Mouse (Mus musculus) intestine, embryonic 14.5 days (tissue): ENCODE measurements around the gene S1pr4. TPM values are rescaled to one million over a fixed set of nuclear protein-coding genes. Genes with fewer than 3 reads are reported as not detected.

Source experiments
- ATAC-seq: fragments of 200-750 bp; cut with Nextera tagmentation; replicated peaks from 2 replicates; pipeline ENCODE4 v1.8.0; 2017; ENCODE audit warnings: low read depth, moderate number of reproducible peaks, moderate TSS enrichment, moderate library complexity; ENCODE audit not compliant: low FRiP score, low TSS enrichment
- DNase-seq: peaks from one replicate; pipeline ENCODE4 v3.0.0-alpha.2; 2018; ENCODE audit warnings: low spot score
- H3K27ac ChIP-seq: fragments of 300-500 bp; sonication (generic); 2 replicates; pipeline ENCODE4 v1.5.1; 2014; ENCODE audit warnings: low read depth, mild to moderate bottlenecking, control low read depth
- H3K27me3 ChIP-seq: fragments of 300-500 bp; sonication (generic); replicated peaks from 2 replicates; pipeline ENCODE4 v1.6.1; 2014; ENCODE audit warnings: low read length, control low read depth; ENCODE audit not compliant: control insufficient read depth, insufficient read depth
- H3K36me3 ChIP-seq: fragments of 300-500 bp; sonication (generic); 2 replicates; pipeline ENCODE4 v1.6.1; 2014; ENCODE audit warnings: low read length, control low read depth; ENCODE audit not compliant: control insufficient read depth, insufficient read depth
- H3K4me1 ChIP-seq: fragments of 300-500 bp; sonication (generic); replicated peaks from 2 replicates; pipeline ENCODE4 v1.6.1; 2014; ENCODE audit warnings: low read length, control low read depth, mixed read lengths; ENCODE audit not compliant: control insufficient read depth, insufficient read depth
- H3K4me2 ChIP-seq: fragments of 300-500 bp; sonication (generic); 2 replicates; pipeline ENCODE4 v1.6.1; 2014; ENCODE audit warnings: low read length
- H3K4me3 ChIP-seq: fragments of 300-500 bp; sonication (generic); 2 replicates; pipeline ENCODE4 v1.5.1; 2014; ENCODE audit warnings: low read depth, low read length, control low read depth, mixed read lengths
- H3K9ac ChIP-seq: fragments of 300-500 bp; sonication (generic); 2 replicates; pipeline ENCODE4 v1.6.1; 2014; ENCODE audit warnings: mild to moderate bottlenecking, low read length
- H3K9me3 ChIP-seq: fragments of 300-500 bp; sonication (generic); 2 replicates; pipeline ENCODE4 v1.6.1; 2016; ENCODE audit warnings: low read length, control low read depth; ENCODE audit not compliant: control insufficient read depth
- WGBS: fragments of 180-500 bp; shearing (Covaris S2); extraction: QIAGEN DNeasy Blood & Tissue Kit; methylation state at CpG from one replicate; pipeline ENCODE4 v1.1.7; 2014; 5-methylcytosine and 5-hydroxymethylcytosine counted together
- polyA plus RNA-seq: library from polyadenylated mRNA; unstranded; fragments of >200 nt; fragmentation: Nextera tagmentation; extraction: Ambion mirVana; gene quantifications from 2 replicates; pipeline ENCODE4 v1.2.1, GENCODE M21; 2014

The S1pr4 gene
- polyA plus RNA-seq, 1 experiment from 2014 or later, result 0.53 TPM

GRCm38 (mm10) chr10:81498316-81499249, 1.3 kb downstream of the S1pr4 start:
- H3K27me3 ChIP-seq, result 0 out of 2 replicates have a peak, but pooled peaks cover 4% of the 10 kb centered on the region
- H3K9me3 ChIP-seq, result no peaks in the 10 kb centered on the region
- ATAC-seq (no peak), DNase-seq (no peak)
- WGBS, result 85% methylated on average over 38 of the region's 38 CpGs
- H3K4me3 ChIP-seq, result no peak overlapping the region
- H3K27ac ChIP-seq, result no peak overlapping the region
- no peak overlapping the region for H3K9ac ChIP-seq
- no peak overlapping the region for H3K4me2 ChIP-seq
- H3K36me3 ChIP-seq, result no peaks in the 10 kb centered on the region
- H3K4me1 ChIP-seq, result peaks cover 18% of the 10 kb centered on the region

DNA sequence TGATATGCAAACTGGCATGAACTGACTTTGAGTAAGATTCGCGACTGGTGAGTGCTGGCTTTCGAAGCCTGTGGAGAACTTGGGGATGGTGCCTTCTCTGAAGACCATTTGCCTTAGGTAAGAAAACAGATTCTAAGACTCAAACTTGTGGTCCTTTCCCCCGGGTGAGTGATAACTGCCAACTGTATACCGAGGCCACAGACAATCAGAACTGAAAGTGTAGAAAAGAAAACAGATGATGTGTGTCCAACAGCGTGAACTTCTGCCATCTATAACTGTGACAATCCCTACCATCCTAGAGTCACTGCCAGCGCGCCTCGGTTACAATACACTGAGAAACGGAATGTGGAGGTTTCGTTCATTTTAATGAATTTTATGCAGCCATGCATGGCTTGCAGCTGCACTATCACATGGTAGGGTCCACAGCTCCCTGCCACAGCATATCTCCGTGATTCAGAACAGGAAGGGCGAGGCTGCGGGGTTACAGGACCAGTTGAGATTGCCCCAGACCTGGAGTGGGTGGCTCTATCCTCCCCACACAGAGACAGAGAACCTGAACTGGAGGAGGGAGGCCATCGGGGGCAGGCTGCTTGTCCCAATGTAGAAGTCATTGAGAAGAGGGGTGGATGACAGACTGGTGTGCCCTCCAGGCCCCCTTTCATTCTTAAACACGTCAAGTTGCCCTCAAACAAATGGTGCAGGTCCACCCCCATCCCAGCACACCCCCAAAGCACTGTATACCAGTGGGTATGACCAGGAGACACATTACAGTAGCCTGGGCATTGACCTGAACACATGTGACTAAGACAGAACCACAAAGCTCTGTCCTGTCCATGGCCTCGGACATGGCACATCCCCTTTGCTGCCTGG, 2.3 kb downstream of the S1pr4 start:
- ATAC-seq (no peak), DNase-seq (no peak)
- peak overlapping the region; percentile 55 for H3K4me2 ChIP-seq
- H3K4me3 ChIP-seq, result no peak overlapping the region
- no peaks in the 10 kb centered on the region for H3K27me3 ChIP-seq
- peaks cover 6% of the 10 kb centered on the region for H3K36me3 ChIP-seq
- H3K9ac ChIP-seq, result no peak overlapping the region
- 85% methylated on average over 17 of the region's 17 CpGs for WGBS
- H3K9me3 ChIP-seq, result no peaks in the 10 kb centered on the region
- peaks cover 18% of the 10 kb centered on the region for H3K4me1 ChIP-seq
- H3K27ac ChIP-seq, result no peak overlapping the region

DNA sequence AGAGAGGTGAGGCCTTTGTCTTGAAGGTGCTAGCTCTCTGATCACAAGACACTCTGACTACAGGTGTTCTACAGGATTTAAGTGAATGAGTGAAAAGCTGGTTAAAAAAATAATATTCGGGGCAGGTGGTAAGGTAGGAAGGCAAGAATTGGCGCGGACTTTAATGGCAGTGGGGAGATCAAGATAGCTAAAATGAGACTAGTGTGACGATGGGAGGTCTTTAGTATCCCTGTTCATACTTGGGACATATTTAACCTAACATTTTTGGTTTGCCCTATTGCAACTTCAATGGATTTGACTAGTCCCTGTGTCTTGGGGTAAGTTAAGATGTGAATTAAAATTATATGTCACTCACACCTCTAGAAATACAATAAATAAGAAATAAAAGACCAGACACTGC, 3.0 kb downstream of the S1pr4 start:
- Histone ChIP-seq H3K36me3 (peaks cover 13% of the 10 kb centered on the region), H3K9me3 (no peaks in the 10 kb centered on the region), H3K9ac (peak overlapping the region; percentile 82), H3K27ac (no peak overlapping the region), H3K4me1 (peaks cover 18% of the 10 kb centered on the region), H3K27me3 (no peaks in the 10 kb centered on the region), H3K4me3 (peak overlapping the region; percentile 80), H3K4me2 (peak overlapping the region; percentile 55)
- no peak; the same call in 1 of the 2 replicates for ATAC-seq
- no peak for DNase-seq
- WGBS, result 38% methylated on average over 4 of the region's 4 CpGs

GRCm38 (mm10) chr10:81496264-81496901, 3.5 kb downstream of the S1pr4 start, which contains the start of gene Ncln:
Gene Ncln, minus strand, starts transcription at chr10:81496392.
- H3K9ac ChIP-seq, result peak within 1 kb of the TSS; percentile 82
- peak; percentile 99 for DNase-seq
- H3K36me3 ChIP-seq, result peaks cover 19% of the 10 kb centered on the region
- H3K27ac ChIP-seq, result peak within 1 kb of the TSS; percentile 39; the same call in 1 of the 2 replicates
- under 1% methylated on average over 45 of the region's 45 CpGs for WGBS
- no peaks in the 10 kb centered on the region for H3K9me3 ChIP-seq
- H3K4me3 ChIP-seq, result peak within 1 kb of the TSS; percentile 80
- peak; percentile 95 for ATAC-seq
- H3K27me3 ChIP-seq, result no peaks in the 10 kb centered on the region
- H3K4me2 ChIP-seq, result peak within 1 kb of the TSS; percentile 97
- H3K4me1 ChIP-seq, result peaks cover 18% of the 10 kb centered on the region

GRCm38 (mm10) chr10:81495616-81496263, 4.2 kb downstream of the S1pr4 start:
- H3K4me2 ChIP-seq, result peak overlapping the region; percentile 97
- H3K27me3 ChIP-seq, result no peaks in the 10 kb centered on the region
- peaks cover 18% of the 10 kb centered on the region for H3K4me1 ChIP-seq
- peak overlapping the region; percentile 82 for H3K9ac ChIP-seq
- peak; percentile 44 for ATAC-seq
- H3K36me3 ChIP-seq, result peaks cover 25% of the 10 kb centered on the region
- H3K4me3 ChIP-seq, result peak overlapping the region; percentile 80
- no peak for DNase-seq
- no peaks in the 10 kb centered on the region for H3K9me3 ChIP-seq
- no peak overlapping the region for H3K27ac ChIP-seq
- WGBS, result 2% methylated on average over 40 of the region's 41 CpGs

GRCm38 (mm10) chr10:81495151-81495550, 4.8 kb downstream of the S1pr4 start:
- Histone ChIP-seq H3K27me3 (no peaks in the 10 kb centered on the region), H3K9ac (peak overlapping the region; percentile 82), H3K36me3 (peaks cover 31% of the 10 kb centered on the region), H3K4me2 (peak overlapping the region; percentile 97), H3K9me3 (no peaks in the 10 kb centered on the region), H3K27ac (no peak overlapping the region), H3K4me1 (peaks cover 18% of the 10 kb centered on the region), H3K4me3 (peak overlapping the region; percentile 80)
- ATAC-seq, result no peak
- no peak for DNase-seq
- 74% methylated on average over 6 of the region's 6 CpGs for WGBS

DNA sequence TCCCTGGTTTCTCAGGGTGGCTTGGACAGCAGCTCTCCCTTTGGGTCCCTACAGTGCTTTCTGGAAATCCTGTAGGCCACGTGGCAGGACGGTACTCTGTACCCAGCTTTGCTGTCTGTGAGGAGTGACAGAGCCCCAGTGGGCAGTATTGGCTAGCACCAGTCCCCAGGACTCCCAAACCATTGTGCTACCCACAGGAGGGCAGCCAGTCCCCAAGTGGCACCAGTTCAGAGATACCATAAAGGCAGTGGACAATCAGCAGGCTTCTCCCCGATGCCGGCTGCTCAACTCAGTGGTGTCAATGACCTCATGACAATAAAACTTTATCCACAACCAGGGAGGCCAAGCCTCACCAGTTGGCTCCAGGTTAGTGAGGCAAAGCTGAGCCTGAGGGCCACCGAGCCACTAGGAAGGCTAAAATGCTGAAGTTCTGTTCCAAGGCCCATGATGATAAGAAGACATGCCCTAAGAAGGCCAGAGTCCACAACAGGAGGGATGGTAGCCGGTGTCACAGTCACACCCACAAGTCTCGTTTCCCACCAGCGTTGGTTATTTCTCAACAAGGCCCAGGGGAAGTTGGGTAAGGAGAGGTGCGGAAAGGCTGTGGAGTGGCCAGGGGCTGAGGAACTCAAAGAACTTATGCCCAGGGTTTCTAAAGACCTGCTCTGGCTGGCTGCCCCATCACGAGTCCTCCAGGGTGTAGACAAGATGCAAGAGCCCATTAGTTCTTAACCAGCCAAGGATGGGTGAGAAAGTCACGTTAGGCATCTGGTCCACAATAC, 5.5 kb downstream of the S1pr4 start:
- 87% methylated on average over 11 of the region's 11 CpGs for WGBS

More for the DNA sequence above, 5.5 kb downstream of the S1pr4 start:
- peak overlapping the region; percentile 97 for H3K4me2 ChIP-seq
- DNase-seq (no peak), ATAC-seq (no peak)
- H3K27me3 ChIP-seq, result no peaks in the 10 kb centered on the region
- H3K9me3 ChIP-seq, result no peaks in the 10 kb centered on the region
- no peak overlapping the region for H3K27ac ChIP-seq
- H3K9ac ChIP-seq, result peak overlapping the region; percentile 82; the same call in 1 of the 2 replicates
- H3K4me3 ChIP-seq, result no peak overlapping the region
- peaks cover 18% of the 10 kb centered on the region for H3K4me1 ChIP-seq
- peaks cover 38% of the 10 kb centered on the region for H3K36me3 ChIP-seq
